Mouse (Mus musculus) gastrocnemius, adult 18-20 months (tissue): ENCODE results near the gene Cela2a. TPM values are rescaled to one million over a fixed set of nuclear protein-coding genes. Genes with fewer than 3 reads are reported as not detected.
A peak's percentile ranks its signal among the peaks of the same experiment; 100 is the strongest.
"Not testable (repeated sequence)": the region's sequence is repeated elsewhere in the genome, so short reads cannot be mapped to it uniquely, and the experiment has no call there.

Source experiments
- DNase-seq: peaks from one replicate; pipeline ENCODE4 v3.0.0; 2021; ENCODE audit warnings: low spot score
- total RNA-seq, 2 experiments: library from RNA; stranded (reverse); gene quantifications; 2 replicates each; pipeline ENCODE4 v1.2.3; 2021

Cela2a gene
- total RNA-seq, 2 experiments from 2014 or later = 0.78 TPM; not detected in 1

DNA sequence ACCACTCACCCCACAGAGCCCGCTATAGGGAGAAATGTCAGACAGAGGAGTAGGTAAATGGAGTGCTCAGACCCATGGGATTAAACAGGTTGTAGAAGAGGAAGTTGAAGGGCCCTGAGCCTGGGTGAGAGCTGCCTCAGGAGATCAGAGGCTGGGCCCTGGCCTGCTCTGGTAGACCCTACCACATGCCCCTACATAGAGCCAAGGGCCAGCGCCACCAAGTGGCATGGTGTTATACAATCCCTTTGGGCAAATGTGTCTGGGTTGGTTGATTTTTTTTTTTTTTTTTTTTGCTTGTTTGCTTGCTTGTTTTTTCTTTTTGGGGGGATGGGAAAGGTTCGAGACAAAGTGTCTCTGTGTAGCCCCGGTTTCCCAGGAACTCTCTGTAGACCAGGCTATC lies 21.9 kb downstream of the Cela2a start:
- DNase-seq = no peak

DNA sequence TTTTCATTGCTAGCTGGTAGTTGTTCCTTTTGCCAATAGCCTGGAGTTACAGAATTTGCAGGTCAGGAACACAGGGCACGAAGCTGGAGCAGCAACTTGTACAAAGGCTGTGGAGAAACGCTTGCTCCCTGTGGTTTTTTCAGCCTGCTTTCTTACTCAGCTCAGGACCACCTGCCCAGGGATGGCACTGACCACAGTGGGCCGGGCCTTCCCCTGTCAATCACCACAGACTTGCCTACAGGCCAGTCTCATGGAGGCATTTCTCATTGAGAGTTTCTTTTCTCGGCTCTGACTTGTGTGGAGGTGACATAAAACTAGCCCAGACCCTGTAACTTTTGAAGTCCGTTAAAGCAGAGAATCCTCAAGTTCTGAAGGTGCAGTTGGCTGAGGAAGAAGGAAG lies 28.4 kb downstream of the Cela2a start:
- no peak for DNase-seq

DNA sequence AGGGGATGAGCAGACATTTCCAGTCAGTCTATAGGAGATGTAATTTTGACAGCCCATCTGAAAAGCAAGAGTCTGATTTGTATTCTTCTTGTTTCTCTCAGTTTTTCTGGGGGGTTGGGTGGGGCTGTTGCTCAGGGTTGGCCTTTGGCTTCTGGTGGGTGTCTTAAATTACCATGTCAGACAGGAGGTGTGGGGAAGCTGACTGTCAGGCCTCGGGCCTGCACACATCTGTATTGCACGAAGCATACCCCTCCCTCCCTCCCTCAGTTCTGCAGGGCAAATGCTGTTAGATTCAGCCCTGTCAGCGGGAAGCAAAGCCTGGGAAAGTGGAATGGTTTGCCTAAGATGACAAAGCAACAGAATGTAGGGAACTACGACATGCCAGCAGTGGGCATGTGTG lies 29.0 kb downstream of the Cela2a start:
- no peak for DNase-seq

DNA sequence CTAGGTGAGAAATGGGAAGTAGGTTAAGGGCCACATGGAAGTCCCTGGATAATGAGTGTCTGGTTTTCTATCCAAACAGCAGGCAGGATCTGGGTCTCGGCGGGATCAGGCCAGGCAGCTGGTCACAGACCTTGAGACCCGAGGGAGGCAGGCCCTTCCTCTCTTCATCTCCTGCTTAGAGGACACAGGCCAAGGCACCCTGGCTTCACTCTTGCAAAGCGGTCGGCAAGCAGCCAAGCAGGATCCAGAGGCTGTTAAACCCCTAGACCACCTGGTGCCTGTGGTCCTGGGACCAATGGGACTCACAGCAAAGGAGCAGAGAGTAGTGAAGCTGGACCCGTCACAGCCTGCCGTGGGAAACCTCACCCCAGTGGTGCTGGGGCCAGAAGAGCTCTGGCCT lies 29.6 kb downstream of the Cela2a start:
- no peak for DNase-seq

DNA sequence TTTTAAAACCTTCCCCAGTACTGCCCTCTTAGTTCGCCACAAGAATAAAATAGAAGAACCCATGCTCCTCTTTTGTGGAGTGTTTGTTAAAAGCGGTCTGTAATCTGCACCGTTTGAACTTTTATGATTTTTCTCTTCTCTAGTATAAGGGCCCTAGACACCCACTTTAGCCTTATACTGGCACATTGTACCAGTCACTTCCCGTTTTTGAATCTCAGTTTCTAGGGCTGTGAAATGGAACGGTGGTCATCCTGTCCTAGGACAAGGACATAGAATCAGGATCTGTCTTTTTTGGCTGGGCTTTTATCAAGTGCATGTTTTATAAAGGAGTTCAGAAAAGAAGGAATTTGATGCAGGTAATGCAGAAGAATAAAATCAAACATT lies 31.8 kb downstream of the Cela2a start:
- no peak for DNase-seq

DNA sequence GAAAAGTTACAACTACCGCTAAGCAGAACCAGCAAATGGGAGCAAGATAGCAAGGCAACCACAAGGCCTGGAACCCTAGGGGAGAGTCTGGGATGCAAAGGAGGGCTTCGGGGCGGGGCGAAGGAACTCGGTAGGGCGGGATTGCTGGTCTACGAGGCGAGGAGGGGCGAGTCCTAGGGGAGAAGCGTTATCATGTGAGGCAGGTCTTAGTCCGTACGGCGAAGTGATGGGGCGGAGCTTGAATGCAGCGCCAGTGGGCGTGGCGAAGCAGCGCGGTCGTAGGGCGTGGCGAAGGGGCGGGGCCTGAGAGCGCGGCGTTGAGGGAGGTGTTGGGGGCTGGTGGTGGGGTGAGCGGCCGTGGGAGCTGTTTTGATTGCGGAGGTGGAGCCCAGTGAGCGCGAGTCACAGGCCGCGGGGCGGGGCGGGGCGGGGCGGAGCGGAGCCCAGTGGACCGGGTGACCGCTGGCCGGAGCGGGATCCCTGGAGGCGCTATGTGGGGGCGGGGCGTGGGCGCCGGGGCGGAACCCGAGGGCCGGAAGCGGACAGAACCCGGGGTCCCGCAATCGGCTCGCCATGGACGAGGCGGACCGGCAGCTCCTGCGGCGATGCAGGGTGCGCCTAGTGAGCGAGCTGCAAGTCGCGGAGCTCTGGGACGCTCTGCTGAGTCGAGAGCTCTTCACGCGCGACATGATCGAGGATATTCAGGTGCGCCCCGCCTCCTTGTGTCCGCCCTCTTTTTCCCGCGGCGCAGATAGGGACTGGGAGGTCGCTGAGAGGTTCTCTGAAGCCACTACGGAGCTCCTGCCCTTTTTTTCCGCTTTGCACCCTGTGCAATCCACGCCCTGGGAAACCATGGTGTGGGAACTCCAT lies 32.4 kb downstream of the Cela2a start, which contains the start of gene Casp9:
TSS of gene Casp9 (plus strand) at position 331 of the 870 bp plus-strand sequence.
- DNase-seq = peak; percentile 99

DNA sequence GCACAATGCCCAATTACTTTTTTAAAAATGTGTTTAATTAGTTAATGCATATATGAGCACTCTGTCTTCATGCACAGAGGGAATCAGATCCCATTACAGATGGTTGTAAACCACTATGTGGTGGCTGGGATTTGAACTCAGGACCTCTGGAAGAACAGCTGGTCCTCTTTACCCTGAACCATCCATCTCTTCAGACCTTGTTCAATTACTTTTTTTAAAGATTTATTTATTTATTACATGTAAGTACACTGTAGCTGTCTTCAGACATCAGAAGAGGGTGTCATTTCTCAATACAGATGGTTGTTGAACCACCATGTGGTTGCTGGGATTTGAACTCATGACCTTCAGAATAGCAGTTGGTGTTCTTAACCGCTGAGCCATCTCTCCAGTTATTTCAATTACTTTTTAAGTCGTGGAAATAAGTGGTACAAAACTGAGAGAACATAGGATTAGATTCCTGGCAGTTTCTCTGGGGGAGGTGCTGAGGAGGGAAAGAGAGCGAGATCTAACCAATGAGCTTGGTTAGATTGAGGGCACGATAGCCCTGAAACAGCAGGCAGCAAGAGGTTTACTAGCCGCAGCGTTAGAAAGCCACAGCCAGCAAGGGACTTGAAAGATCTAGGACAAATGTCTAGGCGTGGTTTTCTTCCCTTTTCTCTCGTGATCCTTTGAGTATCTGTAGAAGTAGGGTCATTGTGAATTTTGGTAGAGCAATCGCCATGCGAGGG lies 33.2 kb downstream of the Cela2a start:
- DNase-seq = no peak

DNA sequence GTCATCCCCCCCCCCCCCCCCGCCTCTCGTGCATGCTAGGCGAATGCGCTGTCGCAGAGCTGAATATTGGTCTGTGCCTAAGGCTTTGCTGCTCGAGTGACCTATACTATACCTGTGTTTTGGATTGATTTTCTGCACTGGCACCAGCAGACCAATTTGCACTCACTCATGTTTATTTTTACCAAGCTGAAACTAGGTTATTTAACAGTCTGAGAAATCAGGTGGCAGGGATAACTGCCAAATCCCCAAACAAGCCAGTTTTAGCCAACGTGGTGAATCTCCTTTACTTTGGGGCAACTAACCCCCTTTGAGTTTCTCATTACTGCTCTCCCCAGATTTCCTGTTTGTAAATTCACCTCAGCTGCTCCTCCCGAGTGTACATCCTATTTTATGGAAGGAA lies 34.0 kb downstream of the Cela2a start:
- DNase-seq = no peak

DNA sequence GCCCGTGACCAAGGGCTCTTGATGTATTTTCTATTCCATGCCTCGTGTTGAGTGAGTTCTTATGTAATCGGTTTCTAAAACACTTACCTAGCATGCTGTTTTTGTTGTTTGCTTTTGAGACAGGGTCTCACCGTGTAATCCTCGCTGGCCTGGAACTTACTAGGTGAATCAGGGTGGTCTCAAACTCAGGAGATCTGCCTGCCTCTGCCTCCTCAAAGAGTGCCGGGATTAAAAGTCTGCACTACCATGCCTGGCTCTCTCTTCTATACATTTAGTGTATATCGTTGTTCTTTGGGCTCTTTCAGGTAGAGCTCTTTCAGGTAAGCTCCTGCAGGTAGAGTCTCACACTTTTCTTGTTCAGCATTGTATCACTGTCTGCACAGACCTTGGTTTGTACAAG lies 34.5 kb downstream of the Cela2a start:
- DNase-seq = no peak

DNA sequence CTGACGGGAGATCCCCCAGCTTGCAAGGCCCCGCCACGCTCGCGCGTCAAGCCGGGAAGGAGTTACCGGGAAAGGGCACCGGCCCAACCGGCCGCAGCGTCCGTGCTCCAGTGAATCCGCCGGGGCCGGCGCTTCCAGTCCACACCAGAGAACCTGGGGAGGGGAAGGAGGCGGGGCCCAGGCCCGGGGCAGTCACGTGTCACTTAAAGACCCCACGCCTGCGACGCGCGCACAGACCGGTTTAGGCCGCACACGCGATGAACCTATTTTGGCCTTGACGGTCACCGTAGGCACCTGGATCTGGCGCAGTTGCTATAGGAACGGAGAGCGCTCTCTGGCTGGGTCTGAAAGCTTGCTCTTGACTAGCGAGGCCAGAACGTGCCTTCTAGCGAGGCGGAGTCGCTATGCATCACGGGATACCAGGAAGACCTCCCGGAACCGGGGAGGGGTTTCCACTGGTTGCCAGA lies 35.4 kb downstream of the Cela2a start, which contains the start of gene Dnajc16:
TSS of gene Dnajc16 (minus strand) at position 408 of the 467 bp plus-strand sequence.
- peak; percentile 98 for DNase-seq

DNA sequence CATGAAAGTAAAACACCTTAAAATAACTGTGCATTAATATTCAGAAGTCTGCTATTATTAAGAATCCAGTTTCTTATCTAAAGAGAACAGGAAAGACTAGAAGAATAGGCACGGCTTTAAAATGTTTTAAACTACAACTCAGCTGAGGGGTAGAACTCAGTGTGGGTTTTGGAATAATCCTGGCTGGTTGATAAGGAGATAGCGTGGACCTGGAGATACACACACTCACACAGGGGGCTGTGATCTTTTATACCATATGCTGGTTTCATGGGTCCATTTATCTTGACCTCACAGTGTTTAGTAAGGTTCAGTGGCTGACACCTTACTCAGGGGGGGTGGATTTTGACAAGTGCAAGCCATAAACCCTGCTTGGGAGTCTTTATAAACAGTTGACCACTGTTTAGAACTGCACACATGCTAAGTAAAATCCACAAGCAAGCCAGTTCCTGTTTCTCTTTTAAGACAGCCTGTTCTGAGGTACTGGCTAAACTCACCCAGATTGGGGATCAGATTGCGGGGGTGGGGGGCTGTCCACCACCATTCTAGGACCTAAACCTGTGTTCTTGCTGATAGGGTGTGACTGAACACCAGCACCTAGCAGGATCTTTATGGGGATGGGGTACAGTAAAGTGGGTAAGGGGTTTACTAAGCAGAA lies 36.3 kb downstream of the Cela2a start:
- DNase-seq = no peak

DNA sequence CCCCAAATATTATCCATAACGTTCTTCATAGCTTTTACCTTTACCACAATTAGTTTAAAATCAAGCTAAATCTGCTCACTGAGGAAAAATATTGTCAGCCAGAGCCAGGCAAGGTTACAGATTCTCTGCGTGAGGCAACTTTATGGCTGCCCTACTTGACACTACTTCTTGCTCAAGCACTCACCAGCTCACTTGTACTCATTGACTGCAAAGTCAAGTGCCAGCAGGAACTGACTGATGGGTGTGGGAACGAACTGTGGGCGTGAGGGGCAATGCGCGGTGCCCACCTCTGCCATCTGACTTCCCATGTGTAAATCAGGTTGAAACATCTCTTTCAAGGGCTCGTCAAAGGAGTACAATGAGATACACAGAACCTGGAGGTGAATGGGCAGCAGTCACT lies 38.5 kb downstream of the Cela2a start:
- no peak for DNase-seq

DNA sequence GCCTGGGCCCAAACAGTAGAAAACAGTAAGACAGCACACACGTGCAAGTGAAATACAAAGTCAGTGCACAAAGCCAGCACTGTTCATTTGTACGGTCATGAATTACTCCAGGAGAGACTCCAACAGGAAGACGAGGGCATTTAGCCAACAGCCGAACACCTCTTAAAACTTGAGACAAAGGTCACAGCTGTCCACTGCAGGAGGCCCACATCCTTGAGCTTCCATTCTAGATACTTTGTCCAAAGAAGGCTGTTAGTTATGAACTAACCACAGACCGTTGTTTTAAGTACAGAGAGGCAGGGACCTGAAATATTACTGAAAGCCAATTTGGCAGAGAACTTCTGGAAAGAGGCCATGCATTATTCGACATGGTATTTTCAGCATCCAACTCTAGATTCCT lies 38.9 kb downstream of the Cela2a start:
- no peak for DNase-seq

DNA sequence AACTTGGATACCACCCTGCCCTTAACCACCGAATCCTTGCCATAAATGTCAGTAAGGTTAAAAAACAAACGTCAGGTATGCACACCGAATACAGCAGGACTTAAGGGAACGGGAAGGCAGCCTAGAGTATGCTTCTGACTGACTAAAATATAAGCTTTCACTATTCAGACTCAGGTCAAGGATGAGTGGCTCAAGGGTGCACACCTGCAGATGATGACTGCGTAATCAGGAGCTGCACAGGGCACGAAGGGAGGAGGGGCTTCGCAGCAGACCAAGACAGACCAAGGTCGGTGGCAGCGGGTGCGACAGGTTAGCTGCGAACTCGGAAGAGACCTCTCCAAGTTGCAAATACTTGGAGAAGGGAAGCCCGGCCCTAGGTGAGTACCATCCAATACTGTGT lies 39.8 kb downstream of the Cela2a start:
- DNase-seq = no peak

DNA sequence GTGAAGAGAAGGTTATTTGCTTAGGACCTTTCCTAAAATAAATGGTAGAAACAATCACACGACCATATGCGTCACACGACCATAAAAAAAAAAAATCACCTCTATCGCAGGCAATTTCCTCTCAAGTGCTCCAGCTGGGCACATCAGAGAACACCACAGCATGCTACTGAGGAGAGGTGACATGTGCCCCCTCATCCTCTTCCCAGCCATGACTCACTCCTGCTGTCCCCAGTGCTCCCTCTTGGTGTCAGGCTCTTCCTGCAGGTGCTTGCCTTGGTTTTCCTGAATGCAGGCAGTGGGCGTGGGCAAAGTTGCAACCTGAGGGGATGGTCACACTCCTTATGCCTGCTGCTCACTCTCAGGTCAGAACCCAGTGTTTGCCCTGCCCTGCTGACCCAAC lies 41.1 kb downstream of the Cela2a start:
- DNase-seq = no peak

DNA sequence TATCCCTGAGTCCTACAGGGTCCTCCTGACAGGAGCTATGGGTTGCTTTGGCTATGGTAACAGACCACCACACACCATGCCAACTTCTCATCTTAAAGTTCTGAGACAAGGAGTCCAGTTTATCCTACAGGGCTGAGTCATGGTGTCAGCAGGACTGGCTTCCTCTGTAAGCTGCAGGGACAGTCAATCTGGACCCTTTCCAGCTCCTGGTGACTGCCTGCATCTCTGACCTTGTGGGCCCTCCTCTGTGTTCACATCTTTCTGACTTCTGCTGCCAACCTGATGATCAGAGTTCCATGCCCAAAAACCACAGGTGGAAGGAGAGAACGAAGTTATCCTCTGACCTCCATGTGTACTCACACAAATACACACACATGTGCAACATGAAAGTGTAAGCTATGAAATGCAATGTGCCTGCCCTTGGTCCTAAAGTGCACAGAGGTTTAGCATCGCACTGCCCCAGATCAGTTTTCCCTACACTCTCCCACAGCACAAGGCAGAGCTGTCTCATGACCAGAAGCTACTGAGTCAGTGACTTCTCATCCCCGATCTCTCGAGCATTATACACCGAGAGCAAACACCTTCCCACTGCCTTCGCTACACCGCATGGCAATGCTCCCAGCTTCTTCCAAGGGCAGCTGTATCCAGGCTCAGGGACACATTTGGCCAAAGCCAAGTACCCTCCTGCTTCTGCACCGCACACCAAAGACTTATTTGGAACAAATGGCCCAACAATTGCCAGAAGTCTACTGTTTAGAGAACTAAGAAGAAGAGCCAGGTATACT lies 44.6 kb downstream of the Cela2a start:
- DNase-seq = no peak

DNA sequence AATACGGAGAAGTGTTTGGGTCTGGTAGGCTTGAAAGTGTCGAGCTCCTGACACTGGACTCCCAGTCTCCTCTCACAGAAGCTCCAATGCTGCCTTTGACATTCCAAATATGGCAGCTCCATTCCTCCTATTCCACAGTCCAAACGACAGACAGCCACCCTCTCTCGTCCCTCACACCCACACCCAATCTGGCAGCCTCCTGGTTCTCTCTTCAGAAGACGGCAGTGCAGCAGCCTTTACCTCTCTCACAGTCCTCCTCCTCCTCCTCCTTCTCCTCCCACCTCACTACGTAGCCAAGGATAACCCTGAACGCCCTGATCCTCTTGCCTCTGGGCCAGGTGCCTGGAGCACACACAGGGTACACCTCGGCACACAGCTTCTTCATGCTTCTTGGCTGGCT lies 46.1 kb downstream of the Cela2a start:
- DNase-seq = no peak

DNA sequence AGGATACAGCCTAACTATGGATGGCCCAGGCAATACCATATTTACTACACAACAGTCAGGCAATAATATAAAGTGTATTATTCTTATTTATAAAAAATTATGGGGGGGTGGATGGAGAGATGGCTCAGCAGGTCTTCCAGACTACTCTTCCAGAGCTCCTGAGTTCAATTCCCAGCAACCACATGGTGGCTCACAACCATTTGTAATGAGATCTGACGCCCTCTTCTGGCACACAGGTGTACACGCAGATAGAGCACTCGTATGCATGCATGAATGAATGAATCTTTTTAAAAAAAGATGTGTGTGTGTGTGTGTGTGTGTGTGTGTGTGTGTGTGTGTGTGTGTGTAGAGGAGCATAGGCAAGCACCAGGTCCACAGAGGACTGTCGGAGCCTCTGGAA lies 52.9 kb downstream of the Cela2a start:
- DNase-seq = not testable (repeated sequence)

DNA sequence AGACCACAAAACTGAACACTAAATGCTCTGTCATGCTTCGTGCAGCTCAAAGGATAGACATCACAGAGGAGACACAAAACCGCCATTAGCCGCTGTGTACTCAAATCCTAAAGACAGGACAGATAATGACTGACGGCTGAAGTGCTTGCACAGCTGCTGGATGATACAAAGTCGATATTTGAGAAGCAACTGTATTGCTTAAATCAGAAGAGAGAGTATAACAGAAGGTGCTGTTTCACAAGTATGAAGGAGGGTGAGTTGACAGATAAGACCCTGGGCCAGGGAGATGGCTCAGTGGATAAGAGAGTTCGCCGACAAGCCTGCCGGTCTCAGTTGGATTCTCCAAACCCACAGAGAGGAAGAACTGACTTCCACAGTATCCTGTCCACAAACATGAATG lies 54.1 kb downstream of the Cela2a start:
- no peak for DNase-seq

DNA sequence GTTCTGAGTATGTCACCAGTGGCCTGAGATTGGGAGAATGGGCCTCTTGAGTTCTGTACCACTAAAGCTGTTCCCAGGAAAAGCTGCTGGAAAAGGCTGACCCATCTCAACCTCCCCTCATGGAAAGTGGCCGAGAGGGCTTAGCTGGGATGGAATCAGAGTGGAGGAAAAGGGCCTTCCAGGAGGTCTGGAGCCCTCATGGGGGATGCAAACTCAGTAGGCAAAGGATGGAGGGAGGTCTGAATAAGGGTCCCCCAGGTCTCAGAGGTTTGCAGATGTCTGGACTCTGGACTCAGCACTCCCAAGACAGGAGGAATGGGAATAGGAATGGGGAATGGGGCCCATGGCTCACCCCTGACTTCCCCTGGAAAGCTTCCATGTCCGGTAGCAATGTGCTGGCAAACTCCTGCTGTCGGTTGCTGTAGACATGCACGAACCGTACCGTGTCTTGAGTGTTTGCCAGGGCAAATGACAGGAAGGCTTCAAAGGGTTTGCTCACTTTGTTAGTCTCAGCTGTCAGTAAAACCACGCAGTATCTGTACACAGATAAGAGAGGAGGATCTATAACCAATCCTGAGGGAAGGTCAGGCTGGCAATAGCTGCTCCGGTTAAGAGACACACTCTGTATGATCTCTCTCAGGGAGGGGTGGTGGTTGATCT lies 56.3 kb downstream of the Cela2a start:
- DNase-seq = no peak
